Mouse (Mus musculus): ENCODE measurements at regions not wholly inside any gene's neighbourhood (a gene's known extent, or its start where the extent isn't known, plus 50 kb on each side); places are given as distances from the start of the nearest gene placed in this dataset.

GRCm38 (mm10) chr1:14000605-14001395 is 2092.3 kb downstream of the 4930444P10Rik start:
- 66% methylated on average over 3 of the region's 3 CpGs for WGBS
- peak; percentile 27 for DNase-seq (ENCODE audit: extremely low read depth, low read depth, low spot score)
- Histone ChIP-seq H3K4me1 (ENCODE audit: control insufficient read depth, insufficient read depth, low read length) (no peaks in the 10 kb centered on the region), H3K27ac (replicated peaks; ENCODE audit: insufficient read depth, low read depth, low read length) (no peak overlapping the region), H3K4me3 (ENCODE audit: insufficient read depth, low read depth, low read length) (no peak overlapping the region), H3K36me3 (ENCODE audit: control insufficient read depth, insufficient read depth, low read length) (no peaks in the 10 kb centered on the region), H3K27me3 (ENCODE audit: control insufficient read depth, insufficient read depth, low read length) (no peaks in the 10 kb centered on the region), H3K9ac (ENCODE audit: low read depth, low read length) (no peak overlapping the region), H3K79me2 (ENCODE audit: control insufficient read depth, insufficient read depth, low read length) (no peaks in the 10 kb centered on the region)
- TF ChIP-seq POLR2A (IDR thresholded peaks at IDR 0.05; ENCODE audit: extremely low read depth, insufficient read depth, low read length) (no peak), CTCF (IDR thresholded peaks at IDR 0.05; ENCODE audit: low read depth, low read length) (no peak)

DNA sequence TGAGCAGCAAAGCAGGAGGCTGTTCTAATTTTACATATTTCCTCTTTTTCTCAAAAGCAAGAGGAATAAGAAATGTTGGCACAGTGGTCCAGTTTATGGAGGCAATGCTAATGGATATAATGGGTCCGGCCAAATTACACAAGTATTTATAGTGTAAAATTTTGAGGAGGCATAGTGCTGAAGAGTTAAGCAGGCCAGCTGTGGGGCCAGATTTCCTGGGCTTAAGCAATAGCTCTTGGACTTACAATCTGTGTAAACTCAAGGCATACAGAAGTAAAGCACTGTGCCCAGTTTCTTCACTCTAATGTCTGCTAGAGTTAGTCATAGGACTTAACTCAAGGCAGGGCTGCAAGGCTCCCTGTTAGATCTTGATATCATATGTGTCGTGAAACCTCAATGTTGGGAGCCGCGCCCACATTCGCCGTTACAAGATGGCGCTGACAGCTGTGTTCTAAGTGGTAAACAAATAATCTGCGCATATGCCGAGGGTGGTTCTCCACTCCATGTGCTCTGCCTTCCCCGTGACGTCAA is 2094.9 kb downstream of the 4930444P10Rik start:
- Histone ChIP-seq H3K9ac (ENCODE audit: low read depth, low read length) (no peak overlapping the region), H3K36me3 (ENCODE audit: control insufficient read depth, insufficient read depth, low read length) (no peaks in the 10 kb centered on the region), H3K27ac (replicated peaks; ENCODE audit: insufficient read depth, low read depth, low read length) (no peak overlapping the region), H3K4me1 (ENCODE audit: control insufficient read depth, insufficient read depth, low read length) (no peaks in the 10 kb centered on the region), H3K4me3 (ENCODE audit: insufficient read depth, low read depth, low read length) (no peak overlapping the region), H3K27me3 (ENCODE audit: control insufficient read depth, insufficient read depth, low read length) (no peaks in the 10 kb centered on the region), H3K79me2 (ENCODE audit: control insufficient read depth, insufficient read depth, low read length) (no peaks in the 10 kb centered on the region)
- TF ChIP-seq POLR2A (IDR thresholded peaks at IDR 0.05; ENCODE audit: extremely low read depth, insufficient read depth, low read length) (no peak), CTCF (IDR thresholded peaks at IDR 0.05; ENCODE audit: low read depth, low read length) (no peak)
- 94% methylated on average over 9 of the region's 11 CpGs for WGBS
- DNase-seq (ENCODE audit: extremely low read depth, low read depth, low spot score): no peak

GRCm38 (mm10) chr1:13993825-13994509 is 2099.2 kb downstream of the 4930444P10Rik start:
- DNase-seq (ENCODE audit: extremely low read depth, low read depth, low spot score): no peak
- Histone ChIP-seq H3K79me2 (ENCODE audit: control insufficient read depth, insufficient read depth, low read length) (no peaks in the 10 kb centered on the region), H3K4me1 (ENCODE audit: control insufficient read depth, insufficient read depth, low read length) (no peaks in the 10 kb centered on the region), H3K9ac (ENCODE audit: low read depth, low read length) (no peak overlapping the region), H3K4me3 (ENCODE audit: insufficient read depth, low read depth, low read length) (no peak overlapping the region), H3K36me3 (ENCODE audit: control insufficient read depth, insufficient read depth, low read length) (no peaks in the 10 kb centered on the region), H3K27me3 (ENCODE audit: control insufficient read depth, insufficient read depth, low read length) (no peaks in the 10 kb centered on the region), H3K27ac (replicated peaks; ENCODE audit: insufficient read depth, low read depth, low read length) (no peak overlapping the region)
- TF ChIP-seq POLR2A (IDR thresholded peaks at IDR 0.05; ENCODE audit: extremely low read depth, insufficient read depth, low read length) (no peak), CTCF (IDR thresholded peaks at IDR 0.05; ENCODE audit: low read depth, low read length) (no peak)
- 85% methylated on average over 9 of the region's 9 CpGs for WGBS

- Histone ChIP-seq H3K27ac (replicated peaks; ENCODE audit: insufficient read depth, low read depth, low read length) (no peak overlapping the region), H3K79me2 (ENCODE audit: control insufficient read depth, insufficient read depth, low read length) (no peaks in the 10 kb centered on the region), H3K27me3 (ENCODE audit: control insufficient read depth, insufficient read depth, low read length) (no peaks in the 10 kb centered on the region), H3K4me1 (ENCODE audit: control insufficient read depth, insufficient read depth, low read length) (no peaks in the 10 kb centered on the region), H3K4me3 (ENCODE audit: insufficient read depth, low read depth, low read length) (no peak overlapping the region), H3K36me3 (ENCODE audit: control insufficient read depth, insufficient read depth, low read length) (no peaks in the 10 kb centered on the region), H3K9ac (ENCODE audit: low read depth, low read length) (no peak overlapping the region)
- 86% methylated on average over 9 of the region's 9 CpGs for WGBS
- no peak for DNase-seq (ENCODE audit: extremely low read depth, low read depth, low spot score)
- TF ChIP-seq CTCF (IDR thresholded peaks at IDR 0.05; ENCODE audit: low read depth, low read length) (no peak), POLR2A (IDR thresholded peaks at IDR 0.05; ENCODE audit: extremely low read depth, insufficient read depth, low read length) (no peak)
Measured at GRCm38 (mm10) chr1:13992978-13993377, 2100.1 kb downstream of the 4930444P10Rik start.

- no peak overlapping the region for H3K27ac ChIP-seq (replicated peaks; ENCODE audit: insufficient read depth, low read depth, low read length)
Measured at GRCm38 (mm10) chr1:13989360-13989759, 2103.8 kb downstream of the 4930444P10Rik start.

More at GRCm38 (mm10) chr1:13989360-13989759, 2103.8 kb downstream of the 4930444P10Rik start:
- 63% methylated on average over 3 of the region's 3 CpGs for WGBS
- Histone ChIP-seq H3K4me1 (ENCODE audit: control insufficient read depth, insufficient read depth, low read length) (no peaks in the 10 kb centered on the region), H3K36me3 (ENCODE audit: control insufficient read depth, insufficient read depth, low read length) (no peaks in the 10 kb centered on the region), H3K4me3 (ENCODE audit: insufficient read depth, low read depth, low read length) (no peak overlapping the region), H3K9ac (ENCODE audit: low read depth, low read length) (no peak overlapping the region), H3K79me2 (ENCODE audit: control insufficient read depth, insufficient read depth, low read length) (no peaks in the 10 kb centered on the region), H3K27me3 (ENCODE audit: control insufficient read depth, insufficient read depth, low read length) (no peaks in the 10 kb centered on the region)
- no peak for DNase-seq (ENCODE audit: extremely low read depth, low read depth, low spot score)
- TF ChIP-seq POLR2A (IDR thresholded peaks at IDR 0.05; ENCODE audit: extremely low read depth, insufficient read depth, low read length) (no peak), CTCF (IDR thresholded peaks at IDR 0.05; ENCODE audit: low read depth, low read length) (no peak)
